Mouse (Mus musculus) intestine, postnatal 0 days (tissue): ENCODE results near the gene Slc47a2. TPM values are rescaled to one million over a fixed set of nuclear protein-coding genes. Genes with fewer than 3 reads are reported as not detected.
A peak's percentile ranks its signal among the peaks of the same experiment; 100 is the strongest.

Experiments
- ATAC-seq: fragments of 200-750 bp; cut with Nextera tagmentation; 2 replicates; pipeline ENCODE4 v1.8.0; 2017; ENCODE audit warnings: mild to moderate bottlenecking, moderate TSS enrichment, moderate library complexity
- H3K27ac ChIP-seq: fragments of 300-500 bp; sonication (generic); 2 replicates; pipeline ENCODE4 v1.5.1; 2014; ENCODE audit warnings: mild to moderate bottlenecking, low read depth, low read length, moderate library complexity
- H3K27me3 ChIP-seq: fragments of 300-500 bp; sonication (generic); replicated peaks from 2 replicates; pipeline ENCODE4 v1.6.1; 2014; ENCODE audit warnings: low read length, mixed read lengths; ENCODE audit not compliant: control insufficient read depth, insufficient read depth
- H3K36me3 ChIP-seq: fragments of 300-500 bp; sonication (generic); 2 replicates; pipeline ENCODE4 v1.6.1; 2014; ENCODE audit warnings: mild to moderate bottlenecking, moderate library complexity; ENCODE audit not compliant: control insufficient read depth, insufficient read depth
- H3K4me1 ChIP-seq: fragments of 300-500 bp; sonication (generic); replicated peaks from 2 replicates; pipeline ENCODE4 v1.6.1; 2014; ENCODE audit warnings: antibody characterized with exemption, low read length, mixed read lengths; ENCODE audit not compliant: control insufficient read depth, insufficient read depth
- H3K4me2 ChIP-seq: fragments of 300-500 bp; sonication (generic); replicated peaks from 2 replicates; pipeline ENCODE4 v1.6.1; 2014; ENCODE audit warnings: low read depth, mild to moderate bottlenecking, moderate library complexity
- H3K4me3 ChIP-seq: fragments of 300-500 bp; sonication (generic); 2 replicates; pipeline ENCODE4 v1.5.1; 2014; ENCODE audit warnings: low read depth, low read length
- H3K9ac ChIP-seq: fragments of 300-500 bp; sonication (generic); 2 replicates; pipeline ENCODE4 v1.6.1; 2014; ENCODE audit warnings: mild to moderate bottlenecking, low read depth, low read length
- H3K9me3 ChIP-seq: fragments of 300-500 bp; sonication (generic); 2 replicates; pipeline ENCODE4 v1.6.1; 2016; ENCODE audit warnings: mixed run types; ENCODE audit not compliant: control insufficient read depth
- CTCF ChIP-seq: sonication (generic); IDR thresholded peaks from 2 replicates; pipeline ENCODE4 v1.5.1; 2016; ENCODE audit warnings: low read depth, mild to moderate bottlenecking, control low read depth, antibody characterized with exemption, moderate library complexity
- whole genome bisulfite sequencing: fragments of 180-500 bp; shearing (Covaris S2); extraction: QIAGEN DNeasy Blood & Tissue Kit; methylation state at CpG from one replicate; pipeline ENCODE4 v1.1.7; 2014; 5-methylcytosine and 5-hydroxymethylcytosine counted together
- polyA plus RNA-seq: library from polyadenylated mRNA; unstranded; fragments of >200 nt; fragmentation: Nextera tagmentation; extraction: Ambion mirVana; gene quantifications from 2 replicates; pipeline ENCODE4 v1.2.1, GENCODE M21; 2015

The Slc47a2 gene
- polyA plus RNA-seq, 1 experiment from 2014 or later, result not detected

- H3K4me1 ChIP-seq, result no peaks in the 10 kb centered on the region
- WGBS, result 85% methylated on average over 11 of the region's 11 CpGs
- no peak for ATAC-seq
Measured at GRCm38 (mm10) chr11:61361515-61362190, 19.0 kb upstream of the Slc47a2 start.

GRCm38 (mm10) chr11:61356600-61356999 lies 13.9 kb upstream of the Slc47a2 start:
- H3K4me1 ChIP-seq, result no peaks in the 10 kb centered on the region
- TF ChIP-seq CTCF, result no peak
- H3K4me2 ChIP-seq, result no peak overlapping the region
- H3K36me3 ChIP-seq, result no peaks in the 10 kb centered on the region
- no peak for ATAC-seq
- H3K27me3 ChIP-seq, result no peaks in the 10 kb centered on the region
- H3K9me3 ChIP-seq, result no peaks in the 10 kb centered on the region
- H3K27ac ChIP-seq, result no peak overlapping the region
- no peak overlapping the region for H3K4me3 ChIP-seq
- WGBS, result 79% methylated on average over 9 of the region's 9 CpGs
- H3K9ac ChIP-seq, result no peak overlapping the region

More at GRCm38 (mm10) chr11:61361515-61362190, 19.0 kb upstream of the Slc47a2 start:
- H3K4me3 ChIP-seq, result no peak overlapping the region
- no peaks in the 10 kb centered on the region for H3K9me3 ChIP-seq
- no peak overlapping the region for H3K4me2 ChIP-seq
- no peak overlapping the region for H3K27ac ChIP-seq
- H3K36me3 ChIP-seq, result no peaks in the 10 kb centered on the region
- TF ChIP-seq CTCF, result no peak
- H3K9ac ChIP-seq, result no peak overlapping the region
- H3K27me3 ChIP-seq, result no peaks in the 10 kb centered on the region

GRCm38 (mm10) chr11:61356111-61356510 lies 13.5 kb upstream of the Slc47a2 start:
- Histone ChIP-seq H3K4me3 (no peak overlapping the region), H3K27ac (no peak overlapping the region), H3K9ac (no peak overlapping the region), H3K36me3 (no peaks in the 10 kb centered on the region), H3K27me3 (no peaks in the 10 kb centered on the region), H3K9me3 (no peaks in the 10 kb centered on the region), H3K4me1 (no peaks in the 10 kb centered on the region), H3K4me2 (no peak overlapping the region)
- 70% methylated on average over 6 of the region's 6 CpGs for WGBS
- ATAC-seq, result no peak
- no peak for TF ChIP-seq CTCF

DNA sequence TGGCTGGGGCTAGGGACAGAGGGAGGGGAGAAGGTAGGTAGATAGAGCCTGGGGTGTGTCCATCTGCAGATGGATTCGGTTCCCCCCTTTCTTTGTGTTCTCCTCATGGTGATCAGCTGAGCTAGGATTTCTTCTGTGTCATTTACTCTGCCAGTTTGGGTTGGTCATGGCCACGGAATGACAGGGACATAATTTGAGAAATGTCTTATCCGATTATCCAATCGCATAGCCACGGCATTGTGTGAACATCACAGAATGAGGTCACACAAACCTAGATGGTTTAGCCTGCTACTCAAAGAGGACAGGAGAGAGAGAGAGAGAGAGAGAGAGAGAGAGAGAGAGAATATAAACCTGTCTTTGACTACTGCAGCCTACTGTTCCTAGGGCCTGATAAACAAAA lies 12.7 kb upstream of the Slc47a2 start:
- ATAC-seq, result no peak
- no peak for TF ChIP-seq CTCF
- H3K4me1 ChIP-seq, result no peaks in the 10 kb centered on the region
- H3K4me2 ChIP-seq, result no peak overlapping the region
- 82% methylated on average over 5 of the region's 5 CpGs for WGBS
- H3K4me3 ChIP-seq, result no peak overlapping the region
- H3K9me3 ChIP-seq, result no peaks in the 10 kb centered on the region
- H3K27ac ChIP-seq, result no peak overlapping the region
- H3K9ac ChIP-seq, result no peak overlapping the region
- no peaks in the 10 kb centered on the region for H3K36me3 ChIP-seq
- H3K27me3 ChIP-seq, result no peaks in the 10 kb centered on the region

DNA sequence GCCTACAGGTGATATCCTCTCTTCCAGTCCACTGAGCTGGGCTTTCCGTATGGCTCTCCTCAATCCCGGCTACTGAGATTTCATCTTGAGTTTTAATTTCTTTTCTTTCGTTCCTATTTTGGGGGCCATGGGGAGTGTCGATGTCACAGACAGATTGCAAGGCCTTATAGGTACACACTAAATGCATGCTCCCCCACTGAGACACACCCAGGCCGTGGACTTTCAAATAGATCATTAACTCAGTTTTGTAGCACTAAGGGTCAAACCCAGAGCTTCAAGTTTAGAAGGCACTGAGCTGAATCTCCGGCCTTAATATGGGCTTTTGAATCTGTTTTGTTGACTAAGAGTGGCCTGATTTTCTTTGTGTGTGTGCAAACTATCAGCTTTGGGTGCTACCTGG lies 11.7 kb upstream of the Slc47a2 start:
- H3K4me3 ChIP-seq, result no peak overlapping the region
- H3K9ac ChIP-seq, result no peak overlapping the region
- no peaks in the 10 kb centered on the region for H3K9me3 ChIP-seq
- no peak for TF ChIP-seq CTCF
- no peaks in the 10 kb centered on the region for H3K27me3 ChIP-seq
- H3K4me1 ChIP-seq, result no peaks in the 10 kb centered on the region
- WGBS, result 41% methylated on average over 6 of the region's 6 CpGs
- H3K36me3 ChIP-seq, result no peaks in the 10 kb centered on the region
- no peak for ATAC-seq
- no peak overlapping the region for H3K27ac ChIP-seq
- H3K4me2 ChIP-seq, result no peak overlapping the region

DNA sequence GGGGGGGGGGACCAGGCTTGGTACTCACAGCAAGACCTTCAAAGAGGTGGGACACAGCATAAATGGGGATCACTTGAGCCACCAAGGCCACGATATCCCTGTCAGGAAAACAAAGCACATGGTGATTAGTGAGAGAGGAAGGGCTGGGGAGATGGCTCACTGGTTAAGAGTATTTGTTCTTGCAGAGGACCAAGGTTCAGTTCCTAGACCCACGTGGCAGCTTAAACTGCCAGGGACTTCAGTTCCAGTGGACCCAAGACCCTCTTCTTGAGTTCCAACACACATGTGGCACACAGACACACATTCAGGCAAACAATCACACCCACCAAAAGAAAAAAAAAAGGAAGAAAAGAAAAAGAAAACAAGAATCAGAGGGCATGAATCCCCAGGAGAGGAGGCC lies 10.4 kb upstream of the Slc47a2 start:
- Histone ChIP-seq H3K4me3 (no peak overlapping the region), H3K4me2 (no peak overlapping the region), H3K9ac (no peak overlapping the region), H3K27ac (peak overlapping the region; percentile 37; the same call in 1 of the 2 replicates), H3K4me1 (no peaks in the 10 kb centered on the region), H3K9me3 (no peaks in the 10 kb centered on the region), H3K27me3 (no peaks in the 10 kb centered on the region), H3K36me3 (no peaks in the 10 kb centered on the region)
- no peak for TF ChIP-seq CTCF
- 59% methylated on average over 2 of the region's 2 CpGs for WGBS
- ATAC-seq, result no peak

GRCm38 (mm10) chr11:61352138-61352651 lies 9.5 kb upstream of the Slc47a2 start:
- Histone ChIP-seq H3K27ac (no peak overlapping the region; the same call in 1 of the 2 replicates), H3K9ac (no peak overlapping the region), H3K9me3 (no peaks in the 10 kb centered on the region), H3K27me3 (no peaks in the 10 kb centered on the region), H3K4me3 (no peak overlapping the region), H3K4me1 (no peaks in the 10 kb centered on the region), H3K36me3 (no peaks in the 10 kb centered on the region), H3K4me2 (no peak overlapping the region)
- TF ChIP-seq CTCF, result peak; percentile 65
- WGBS, result 52% methylated on average over 9 of the region's 9 CpGs
- ATAC-seq, result peak; percentile 86
